Mouse (Mus musculus) kidney, postnatal 10 days (tissue): ENCODE data around the gene Baiap3.
"Not testable (repeated sequence)": the region's sequence is repeated elsewhere in the genome, so short reads cannot be mapped to it uniquely, and the experiment has no call there.

Experiments used
- DNase-seq: peaks from one replicate; pipeline ENCODE4 v3.0.0; 2021; ENCODE audit warnings: mixed read lengths

The Baiap3 gene

GRCm38 (mm10) chr17:25244239-25244638 lies 11.9 kb downstream of the Baiap3 start:
- peak; percentile 35 for DNase-seq

- DNase-seq, result peak; percentile 28
Observed at GRCm38 (mm10) chr17:25243131-25243780, 12.9 kb downstream of the Baiap3 start.

GRCm38 (mm10) chr17:25239695-25240636 lies 16.2 kb downstream of the Baiap3 start, which contains the start of the genes Gnptg and Tsr3:
Gene Gnptg (minus strand): TSS chr17:25240124.
Gene Tsr3 (plus strand): TSS chr17:25240170.
- DNase-seq, result peak; percentile 92

- DNase-seq, result no peak
Observed at GRCm38 (mm10) chr17:25235635-25236034, 20.5 kb downstream of the Baiap3 start.

- DNase-seq, result not testable (repeated sequence)
Observed at GRCm38 (mm10) chr17:25231621-25232020, 24.5 kb downstream of the Baiap3 start.

- peak; percentile 53 for DNase-seq
Observed at GRCm38 (mm10) chr17:25230700-25231099, 25.5 kb downstream of the Baiap3 start.

GRCm38 (mm10) chr17:25230014-25230655 lies 26.0 kb downstream of the Baiap3 start:
- not testable (repeated sequence) for DNase-seq

- peak; percentile 34 for DNase-seq
Observed at GRCm38 (mm10) chr17:25227991-25228390, 28.2 kb downstream of the Baiap3 start.

GRCm38 (mm10) chr17:25225659-25226058 lies 30.5 kb downstream of the Baiap3 start:
- DNase-seq, result no peak

GRCm38 (mm10) chr17:25224586-25225222 lies 31.5 kb downstream of the Baiap3 start:
- no peak for DNase-seq

- DNase-seq, result no peak
Observed at GRCm38 (mm10) chr17:25222951-25223601, 33.1 kb downstream of the Baiap3 start.

GRCm38 (mm10) chr17:25222504-25222940 lies 33.6 kb downstream of the Baiap3 start:
- not testable (repeated sequence) for DNase-seq

- peak; percentile 84 for DNase-seq
Observed at GRCm38 (mm10) chr17:25221821-25222503, 34.2 kb downstream of the Baiap3 start.

GRCm38 (mm10) chr17:25220746-25221145 lies 35.4 kb downstream of the Baiap3 start:
- no peak for DNase-seq

GRCm38 (mm10) chr17:25219492-25220295 lies 36.5 kb downstream of the Baiap3 start:
- no peak for DNase-seq

- DNase-seq, result no peak
Observed at GRCm38 (mm10) chr17:25218967-25219366, 37.2 kb downstream of the Baiap3 start.

- DNase-seq, result no peak
Observed at GRCm38 (mm10) chr17:25215431-25215830, 40.7 kb downstream of the Baiap3 start.

GRCm38 (mm10) chr17:25211705-25212104 lies 44.5 kb downstream of the Baiap3 start:
- DNase-seq, result no peak

GRCm38 (mm10) chr17:25210680-25211466 lies 45.3 kb downstream of the Baiap3 start:
- peak; percentile 60 for DNase-seq

GRCm38 (mm10) chr17:25210006-25210405 lies 46.2 kb downstream of the Baiap3 start:
- DNase-seq, result peak; percentile 31
